Mouse (Mus musculus) erythroblast, embryonic 14.5 days (primary cell): ENCODE measurements around the gene Meis2.

Experiments used
- GATA1 ChIP-seq: IDR thresholded peaks from 2 replicates; pipeline ENCODE4 v1.6.1; 2012; ENCODE audit warnings: low read length, inconsistent platforms, mixed read lengths
- TAL1 ChIP-seq: IDR thresholded peaks from 3 replicates; pipeline ENCODE4 v1.6.1; 2012; ENCODE audit warnings: low read length, inconsistent platforms, mixed read lengths

DNA sequence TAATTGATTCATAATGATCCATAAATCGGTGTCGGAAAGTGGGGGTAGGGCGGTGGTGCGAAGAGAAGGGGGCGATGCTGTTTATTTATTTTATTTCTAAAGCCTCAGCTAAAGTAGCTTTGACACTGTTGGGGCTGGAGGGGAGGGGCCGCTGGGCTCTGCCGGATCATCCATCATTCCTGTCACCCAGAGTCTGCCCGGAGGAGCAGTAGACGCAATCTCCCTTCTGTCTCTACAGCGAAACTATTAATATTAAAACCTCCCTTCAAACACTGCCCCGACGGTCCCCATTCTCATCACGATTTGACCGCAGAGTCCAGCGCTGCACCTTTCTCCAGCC lies 205.5 kb downstream of the Meis2 start:
- TF ChIP-seq GATA1 (no peak), TAL1 (no peak)
